Comparison of ENCODE assay signal across 9 mouse cellular contexts in genomic region chr1:90909631-90910152, GRCm38 (mm10). TPM values are rescaled to one million over a fixed set of nuclear protein-coding genes. Genes with fewer than 3 reads are reported as not detected.
DNase-seq lines count a peak whose midpoint lies in the region; ATAC-seq lines count a peak whose summit lies in the region.
"Had no signal": no experiment of that assay in that cellular context is flagged by ENCODE, and none has a peak within 500 bp of the region (broad histone marks: within the 10 kb centered on the region; RNA-seq: fewer than 3 reads in every experiment).

No protein-coding gene starts in this region.

- no peaks in the 10 kb centered on the region for H3K27me3 ChIP-seq in hindbrain, embryonic 11.5 days (ENCODE audit: control insufficient read depth, insufficient read depth, low read length)
- H3K27me3 ChIP-seq in hindbrain, embryonic 10.5 days (ENCODE audit: insufficient read depth, poor library complexity, severe bottlenecking): peaks cover 25% of the 10 kb centered on the region
- H3K27me3 ChIP-seq in stomach, embryonic 16.5 days (ENCODE audit: control insufficient read depth, insufficient read depth, low read length): no peaks in the 10 kb centered on the region

- no peak for ATAC-seq in hindbrain, embryonic 11.5 days (ENCODE audit: low FRiP score)
- peak; percentile 52 for ATAC-seq in common myeloid progenitor, adult 5-6 weeks (replicated peaks; ENCODE audit: low read depth, poor library complexity, severe bottlenecking)
- ATAC-seq in stomach, embryonic 16.5 days (ENCODE audit: insufficient read depth, low FRiP score): peak; percentile 78
- no peak for ATAC-seq in erythroblast, adult 5-6 weeks (replicated peaks; ENCODE audit: low FRiP score, poor library complexity, severe bottlenecking)

- H3K27ac ChIP-seq in hindbrain, embryonic 11.5 days (ENCODE audit: low read depth, low read length): no peak overlapping the region
- no peak overlapping the region for H3K27ac ChIP-seq in hindbrain, embryonic 10.5 days
- peak overlapping the region; percentile 61 for H3K27ac ChIP-seq in stomach, embryonic 16.5 days (ENCODE audit: low read length)

- H3K4me2 ChIP-seq in hindbrain, embryonic 11.5 days (replicated peaks; ENCODE audit: low read depth, low read length): no peak overlapping the region
- peak overlapping the region; percentile 42 for H3K4me2 ChIP-seq in stomach, embryonic 16.5 days (ENCODE audit: low read depth, low read length)

- H3K36me3 ChIP-seq in hindbrain, embryonic 11.5 days (ENCODE audit: control insufficient read depth, insufficient read depth, low read length): no peaks in the 10 kb centered on the region
- H3K36me3 ChIP-seq in hindbrain, embryonic 10.5 days: no peaks in the 10 kb centered on the region
- no peaks in the 10 kb centered on the region for H3K36me3 ChIP-seq in stomach, embryonic 16.5 days (ENCODE audit: control insufficient read depth, insufficient read depth, low read length)
- H3K36me3 ChIP-seq: G1E had no signal

- H3K4me3 ChIP-seq in hindbrain, embryonic 11.5 days (ENCODE audit: low read depth, low read length): no peak overlapping the region
- no peak overlapping the region for H3K4me3 ChIP-seq in hindbrain, embryonic 10.5 days
- peak overlapping the region; percentile 26 for H3K4me3 ChIP-seq in stomach, embryonic 16.5 days (replicated peaks; ENCODE audit: low read length)

- H3K9me3 ChIP-seq in hindbrain, embryonic 11.5 days (ENCODE audit: control insufficient read depth, low read length): no peaks in the 10 kb centered on the region
- no peaks in the 10 kb centered on the region for H3K9me3 ChIP-seq in hindbrain, embryonic 10.5 days
- no peaks in the 10 kb centered on the region for H3K9me3 ChIP-seq in stomach, embryonic 16.5 days (replicated peaks; ENCODE audit: control insufficient read depth, low read length)

- intact Hi-C loops in heart, postnatal 25 days (cut with DNase I): loop anchor here (5.0 kb wide), 1 partner anchor 257 kb away; no protein-coding TSS in a partner anchor

- no peak overlapping the region for H3K9ac ChIP-seq in hindbrain, embryonic 11.5 days (ENCODE audit: low read depth, low read length)
- peak overlapping the region; percentile 36; the same call in 1 of the 2 replicates for H3K9ac ChIP-seq in stomach, embryonic 16.5 days (ENCODE audit: low read length)

- 40% methylated on average over 16 of the region's 17 CpGs for WGBS in hindbrain, embryonic 11.5 days
- 40% methylated on average over 17 of the region's 17 CpGs for WGBS in hindbrain, embryonic 10.5 days
- WGBS in stomach, embryonic 16.5 days: 23% methylated on average over 17 of the region's 17 CpGs

- H3K4me1 ChIP-seq in hindbrain, embryonic 11.5 days (replicated peaks; ENCODE audit: control insufficient read depth, insufficient read depth, low read length): no peaks in the 10 kb centered on the region
- H3K4me1 ChIP-seq in hindbrain, embryonic 10.5 days (replicated peaks): peaks cover 17% of the 10 kb centered on the region
- peaks cover 23% of the 10 kb centered on the region for H3K4me1 ChIP-seq in stomach, embryonic 16.5 days (ENCODE audit: control insufficient read depth, insufficient read depth, low read length)

- peak; percentile 9 for DNase-seq in hindbrain, embryonic 11.5 days (ENCODE audit: low spot score)
- no peak for DNase-seq in hindbrain, embryonic 10.5 days (ENCODE audit: low spot score)
- peak; percentile 71 for DNase-seq in heart, postnatal 25 days (ENCODE audit: low spot score)
- peak; percentile 76 to 84 for DNase-seq in kidney, postnatal 4 days
- DNase-seq in layer of hippocampus, adult 11-12 months (ENCODE audit: low spot score): no peak

RNA-seq across cellular contexts. Expression of gene Mlph, which starts 5.2 kb away (rescaled TPM):
- 0.03 TPM in 1 of 2 replicates, not detected in the other for polyA plus RNA-seq in hindbrain, embryonic 11.5 days (2014; fragmentation: Nextera tagmentation; extraction: Ambion mirVana)
- polyA plus RNA-seq in hindbrain, embryonic 10.5 days (2016; fragmentation: Nextera tagmentation; extraction: Ambion mirVana): 0.14 and 0.32 TPM in 2 replicates
- total RNA-seq in common myeloid progenitor, adult 5-6 weeks (2017): 1.3 TPM in 1 of 2 replicates, not detected in the other
- total RNA-seq in heart, postnatal 25 days (2021): under 1 TPM; 0.87 to 0.99 TPM
- 4.4 and 9.0 TPM in 2 replicates for polyA plus RNA-seq in stomach, embryonic 16.5 days (2015; fragmentation: Nextera tagmentation; extraction: Ambion mirVana)
- total RNA-seq in erythroblast, adult 5-6 weeks (2015; ENCODE audit: low replicate concordance): 0.38 TPM in 1 of 2 replicates, not detected in the other
- total RNA-seq in erythroblast, adult 5-6 weeks (2017; ENCODE audit: low replicate concordance): not detected in 2 replicates
- total RNA-seq: G1E had no signal
- polyA plus RNA-seq: G1E had no signal

RNA-seq across cellular contexts. Expression of gene Prlh, which starts 43.2 kb away (rescaled TPM):
- polyA plus RNA-seq in hindbrain, embryonic 11.5 days (2014; fragmentation: Nextera tagmentation; extraction: Ambion mirVana): not detected in 2 replicates
- polyA plus RNA-seq in hindbrain, embryonic 10.5 days (2016; fragmentation: Nextera tagmentation; extraction: Ambion mirVana): not detected in 2 replicates
- not detected in 2 replicates for total RNA-seq in common myeloid progenitor, adult 5-6 weeks (2017)
- total RNA-seq in heart, postnatal 25 days (2021): not detected
- not detected in 2 replicates for polyA plus RNA-seq in stomach, embryonic 16.5 days (2015; fragmentation: Nextera tagmentation; extraction: Ambion mirVana)
- not detected in 2 replicates for total RNA-seq in erythroblast, adult 5-6 weeks (2015; ENCODE audit: low replicate concordance)
- total RNA-seq in erythroblast, adult 5-6 weeks (2017; ENCODE audit: low replicate concordance): not detected in 2 replicates
- total RNA-seq: G1E had no signal
- polyA plus RNA-seq: G1E had no signal

RNA-seq across cellular contexts. Expression of gene Rab17, which starts 59.8 kb away (rescaled TPM):
- 0.33 TPM in 1 of 2 replicates, not detected in the other for polyA plus RNA-seq in hindbrain, embryonic 11.5 days (2014; fragmentation: Nextera tagmentation; extraction: Ambion mirVana)
- polyA plus RNA-seq in hindbrain, embryonic 10.5 days (2016; fragmentation: Nextera tagmentation; extraction: Ambion mirVana): 0.25 and 0.35 TPM in 2 replicates
- 3.2 and 5.1 TPM in 2 replicates for total RNA-seq in common myeloid progenitor, adult 5-6 weeks (2017)
- total RNA-seq in heart, postnatal 25 days (2021): 1 to 10 TPM; 2.1 to 3.2 TPM
- polyA plus RNA-seq in stomach, embryonic 16.5 days (2015; fragmentation: Nextera tagmentation; extraction: Ambion mirVana): 10.0 and 12.1 TPM in 2 replicates
- total RNA-seq in erythroblast, adult 5-6 weeks (2015; ENCODE audit: low replicate concordance): not detected in 2 replicates
- not detected in 2 replicates for total RNA-seq in erythroblast, adult 5-6 weeks (2017; ENCODE audit: low replicate concordance)
- polyA plus RNA-seq: G1E had no signal

Comparison
In these comparisons a context has a peak if more than half of its experiments do, and no peak if none do; other contexts are left out.
1. DNase-seq: peak in hindbrain, embryonic 11.5 days (single experiment), heart, postnatal 25 days (single experiment) and kidney, postnatal 4 days (2 of 2); none in hindbrain, embryonic 10.5 days (single experiment) and layer of hippocampus, adult 11-12 months (single experiment).
2. ATAC-seq: peak in common myeloid progenitor, adult 5-6 weeks (single experiment) and stomach, embryonic 16.5 days (single experiment); none in hindbrain, embryonic 11.5 days (single experiment) and erythroblast, adult 5-6 weeks (single experiment).